Mouse (Mus musculus) liver, embryonic 12.5 days (tissue): ENCODE data around the gene Irf2bp1. TPM values are rescaled to one million over a fixed set of nuclear protein-coding genes. Genes with fewer than 3 reads are reported as not detected.

ENCODE experiments used
- polyA plus RNA-seq: library from polyadenylated mRNA; unstranded; fragments of >200 nt; fragmentation: Nextera tagmentation; extraction: Ambion mirVana; gene quantifications from 2 replicates; pipeline ENCODE4 v1.2.1, GENCODE M21; 2016

Gene Irf2bp1
- polyA plus RNA-seq, 1 experiment from 2014 or later, result 20.1 TPM

Other genes starting within 250 kb of the Irf2bp1 start
- not detected in 2 replicates for gene Psg19, start 205.5 kb upstream of the Irf2bp1 start, polyA plus RNA-seq
- gene Psg17, start 182.4 kb upstream of the Irf2bp1 start, polyA plus RNA-seq, result 0.06 TPM in 1 of 2 replicates, not detected in the other
- gene Mill2, start 164.1 kb upstream of the Irf2bp1 start, polyA plus RNA-seq, result 0.07 and 0.10 TPM in 2 replicates
- gene Pglyrp1, start 132.7 kb upstream of the Irf2bp1 start, polyA plus RNA-seq, result 8.9 and 10.0 TPM in 2 replicates
- 16.8 and 18.3 TPM in 2 replicates for gene Ccdc61, start 93.6 kb upstream of the Irf2bp1 start, polyA plus RNA-seq
- 0.13 and 0.16 TPM in 2 replicates for gene Nova2, start 78.2 kb upstream of the Irf2bp1 start, polyA plus RNA-seq
- gene Nanos2, start 16.6 kb upstream of the Irf2bp1 start, polyA plus RNA-seq, result not detected in 2 replicates
- 1.3 and 1.7 TPM in 2 replicates for gene Mypop, start 12.8 kb upstream of the Irf2bp1 start, polyA plus RNA-seq
- gene Foxa3, start 19.5 kb downstream of the Irf2bp1 start, polyA plus RNA-seq, result 25.3 and 26.6 TPM in 2 replicates
- gene Sympk, start 20.3 kb downstream of the Irf2bp1 start, polyA plus RNA-seq, result 30.3 and 33.3 TPM in 2 replicates
- not detected in 2 replicates for gene Rsph6a, start 50.6 kb downstream of the Irf2bp1 start, polyA plus RNA-seq
- 7.4 and 7.9 TPM in 2 replicates for gene Dmwd, start 72.2 kb downstream of the Irf2bp1 start, polyA plus RNA-seq
- 8.5 and 9.8 TPM in 2 replicates for gene Dmpk, start 79.8 kb downstream of the Irf2bp1 start, polyA plus RNA-seq
- gene Six5, start 90.5 kb downstream of the Irf2bp1 start, polyA plus RNA-seq, result 1.8 TPM in 2 replicates
- 0.55 and 0.66 TPM in 2 replicates for gene Gm4969, start 114.3 kb downstream of the Irf2bp1 start, polyA plus RNA-seq
- 8.1 and 10.1 TPM in 2 replicates for gene Fbxo46, start 115.8 kb downstream of the Irf2bp1 start, polyA plus RNA-seq
- gene Qpctl, start 145.2 kb downstream of the Irf2bp1 start, polyA plus RNA-seq, result 4.9 and 5.5 TPM in 2 replicates
- 97.8 and 98.3 TPM in 2 replicates for gene Snrpd2, start 145.7 kb downstream of the Irf2bp1 start, polyA plus RNA-seq
- 0.18 and 0.41 TPM in 2 replicates for gene Gipr, start 162.1 kb downstream of the Irf2bp1 start, polyA plus RNA-seq
- gene Eml2, start 172.4 kb downstream of the Irf2bp1 start, polyA plus RNA-seq, result 4.1 and 5.1 TPM in 2 replicates
- 0.51 and 0.62 TPM in 2 replicates for gene Gpr4, start 208.5 kb downstream of the Irf2bp1 start, polyA plus RNA-seq
- gene Opa3, start 224.3 kb downstream of the Irf2bp1 start, polyA plus RNA-seq, result 22.1 and 23.3 TPM in 2 replicates